Mouse (Mus musculus) C2C12 (cell line): ENCODE measurements around the gene Lmln.

Experiments used
- CEBPB ChIP-seq: IDR thresholded peaks from one replicate; pipeline ENCODE4 v1.6.1; 2011; ENCODE audit warnings: low read depth, mild to moderate bottlenecking, control low read depth, moderate library complexity
- CTCF ChIP-seq: IDR thresholded peaks from one replicate; pipeline ENCODE4 v1.5.1; 2011; ENCODE audit not compliant: control insufficient read depth, insufficient read depth, insufficient read length
- FOSL1 ChIP-seq: IDR thresholded peaks from one replicate; pipeline ENCODE4 v1.8.0; 2011; ENCODE audit warnings: mild to moderate bottlenecking, low read length; ENCODE audit not compliant: poor library complexity, insufficient read depth, severe bottlenecking
- MAX ChIP-seq: IDR thresholded peaks from one replicate; pipeline ENCODE4 v1.6.1; 2011; ENCODE audit warnings: mild to moderate bottlenecking, control low read depth
- MYOD1 ChIP-seq: IDR thresholded peaks from one replicate; pipeline ENCODE4 v1.6.1; 2011; ENCODE audit warnings: low read depth; ENCODE audit not compliant: control insufficient read depth, insufficient read length
- MYOG ChIP-seq: IDR thresholded peaks from one replicate; pipeline ENCODE4 v1.6.1; 2011; ENCODE audit not compliant: control insufficient read depth, insufficient read length; ENCODE audit errors: extremely low read depth
- USF1 ChIP-seq: IDR thresholded peaks from one replicate; pipeline ENCODE4 v1.6.1; 2011; ENCODE audit warnings: low read depth, mild to moderate bottlenecking, control low read depth, moderate library complexity

DNA sequence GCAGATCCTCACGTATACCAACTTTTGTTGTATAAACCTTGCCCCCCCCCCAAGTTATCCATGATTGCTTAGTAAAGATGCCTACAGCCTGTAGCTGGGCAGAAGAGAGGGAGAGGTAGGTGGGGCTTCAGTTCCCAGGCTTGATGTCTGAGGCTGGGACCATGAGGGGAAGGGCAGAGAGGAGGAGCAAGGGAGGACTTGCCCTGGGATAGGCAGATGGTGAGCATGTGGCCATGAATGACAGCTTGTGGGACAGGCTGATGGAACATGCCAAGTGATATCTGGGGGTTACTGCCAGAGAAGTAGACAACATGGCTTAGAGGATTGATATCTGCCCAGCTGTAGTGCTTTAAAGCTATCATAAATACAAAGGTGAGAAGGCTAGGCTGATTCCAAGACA, 14.3 kb upstream of the Lmln start:
- no peak for TF ChIP-seq USF1
- TF ChIP-seq CTCF, result no peak
- no peak for TF ChIP-seq CEBPB
- no peak for TF ChIP-seq MAX
- TF ChIP-seq MYOD1, result no peak
- no peak for TF ChIP-seq MYOG
- no peak for TF ChIP-seq FOSL1
